Mouse (Mus musculus) left cerebral cortex, postnatal 36 days (tissue): ENCODE measurements at regions not wholly inside any gene's neighbourhood (a gene's known extent, or its start where the extent isn't known, plus 50 kb on each side); places are given as distances from the start of the nearest gene placed in this dataset.

Experiments
- DNase-seq, 2 experiments: peaks; one replicate each; pipeline ENCODE4 v3.0.0; 2021 to 2022; ENCODE audit warnings: low spot score in 2 of 2, mixed read lengths in 1 of 2
- intact Hi-C: fragments of 180-260 bp; cut with DNase I; formaldehyde crosslinking; loops from one replicate; pipeline ENCODE4 v1.15.1; 2025

- intact Hi-C loops, result no loop called here
- DNase-seq, result no peak
Observed at GRCm38 (mm10) chr8:92216176-92216575, 141.2 kb upstream of the Irx5 start.

GRCm38 (mm10) chr8:92212786-92213535, 144.5 kb upstream of the Irx5 start:
- intact Hi-C loops, result no loop called here
- no peak for DNase-seq

- no peak for DNase-seq
- intact Hi-C loops, result no loop called here
Observed at GRCm38 (mm10) chr8:92209081-92209480, 148.3 kb upstream of the Irx5 start.

- intact Hi-C loops, result no loop called here
- no peak for DNase-seq
Observed at GRCm38 (mm10) chr8:92195635-92196034, 161.8 kb upstream of the Irx5 start.

GRCm38 (mm10) chr8:92194065-92194464, 163.4 kb upstream of the Irx5 start:
- intact Hi-C loops, result no loop called here
- no peak for DNase-seq

- intact Hi-C loops, result no loop called here
Observed at GRCm38 (mm10) chr8:92190261-92191025, 167.0 kb upstream of the Irx5 start.

GRCm38 (mm10) chr8:92183331-92183730, 174.1 kb upstream of the Irx5 start:
- intact Hi-C loops, result no loop called here

More at GRCm38 (mm10) chr8:92190261-92191025, 167.0 kb upstream of the Irx5 start:
- DNase-seq, result no peak

GRCm38 (mm10) chr8:92180651-92181050, 176.8 kb upstream of the Irx5 start:
- DNase-seq, result no peak
- intact Hi-C loops, result no loop called here

More at GRCm38 (mm10) chr8:92183331-92183730, 174.1 kb upstream of the Irx5 start:
- DNase-seq, result no peak

GRCm38 (mm10) chr8:92179327-92179726, 178.1 kb upstream of the Irx5 start:
- intact Hi-C loops, result no loop called here
- DNase-seq, result no peak

GRCm38 (mm10) chr8:92176101-92176500, 181.3 kb upstream of the Irx5 start:
- no peak for DNase-seq
- intact Hi-C loops, result no loop called here

GRCm38 (mm10) chr8:92174106-92174505, 183.3 kb upstream of the Irx5 start:
- intact Hi-C loops, result no loop called here
- no peak for DNase-seq

GRCm38 (mm10) chr8:92171578-92171977, 185.8 kb upstream of the Irx5 start:
- intact Hi-C loops, result no loop called here
- DNase-seq, result no peak

- intact Hi-C loops, result no loop called here
Observed at GRCm38 (mm10) chr8:92167340-92167783, 190.1 kb upstream of the Irx5 start.

GRCm38 (mm10) chr8:92165306-92165705, 192.1 kb upstream of the Irx5 start:
- DNase-seq, result no peak
- intact Hi-C loops, result no loop called here

More at GRCm38 (mm10) chr8:92167340-92167783, 190.1 kb upstream of the Irx5 start:
- DNase-seq, result no peak

GRCm38 (mm10) chr8:92164496-92164895, 192.9 kb upstream of the Irx5 start:
- DNase-seq, result no peak
- intact Hi-C loops, result no loop called here

GRCm38 (mm10) chr8:92161002-92161401, 196.4 kb upstream of the Irx5 start:
- intact Hi-C loops, result no loop called here
- no peak for DNase-seq

GRCm38 (mm10) chr8:92158219-92158618, 199.2 kb upstream of the Irx5 start:
- no peak for DNase-seq
- intact Hi-C loops, result no loop called here

GRCm38 (mm10) chr8:92152478-92152877, 204.9 kb upstream of the Irx5 start:
- intact Hi-C loops, result no loop called here
- DNase-seq, result no peak

GRCm38 (mm10) chr8:92147672-92148071, 209.8 kb upstream of the Irx5 start:
- no peak for DNase-seq
- intact Hi-C loops, result no loop called here

GRCm38 (mm10) chr8:92137091-92137882, 220.1 kb upstream of the Irx5 start:
- intact Hi-C loops, result no loop called here
- DNase-seq, result no peak
